Mouse (Mus musculus) embryonic facial prominence, embryonic 11.5 days (tissue): ENCODE data around the gene Defb9. TPM values are rescaled to one million over a fixed set of nuclear protein-coding genes. Genes with fewer than 3 reads are reported as not detected.

ENCODE experiments used
- polyA plus RNA-seq: library from polyadenylated mRNA; unstranded; fragments of >200 nt; fragmentation: Nextera tagmentation; extraction: Ambion mirVana; gene quantifications from 2 replicates; pipeline ENCODE4 v1.2.1, GENCODE M21; 2014

Gene Defb9
- polyA plus RNA-seq, 1 experiment from 2014 or later, result not detected

Other genes starting within 250 kb of the Defb9 start
- gene Defa17, start 229.6 kb downstream of the Defb9 start, polyA plus RNA-seq, result not detected in 2 replicates
- not detected in 2 replicates for gene Defa34, start 219.6 kb downstream of the Defb9 start, polyA plus RNA-seq
- gene AY761184, start 181.8 kb downstream of the Defb9 start, polyA plus RNA-seq, result not detected in 2 replicates
- not detected in 2 replicates for gene Defa24, start 150.9 kb downstream of the Defb9 start, polyA plus RNA-seq
- gene Defb50, start 61.9 kb downstream of the Defb9 start, polyA plus RNA-seq, result not detected in 2 replicates
- not detected in 2 replicates for gene Defb2, start 45.5 kb downstream of the Defb9 start, polyA plus RNA-seq
- not detected in 2 replicates for gene Defb10, start 26.5 kb downstream of the Defb9 start, polyA plus RNA-seq
- not detected in 2 replicates for gene Defb11, start 21.0 kb upstream of the Defb9 start, polyA plus RNA-seq
- gene Defb15, start 47.3 kb upstream of the Defb9 start, polyA plus RNA-seq, result not detected in 2 replicates
- gene Defb35, start 52.9 kb upstream of the Defb9 start, polyA plus RNA-seq, result not detected in 2 replicates
- not detected in 2 replicates for gene Defb13, start 61.3 kb upstream of the Defb9 start, polyA plus RNA-seq
- gene Fam90a1a, start 73.3 kb upstream of the Defb9 start, polyA plus RNA-seq, result not detected in 2 replicates
- not detected in 2 replicates for gene Ccdc70, start 84.4 kb upstream of the Defb9 start, polyA plus RNA-seq
- 0.90 and 1.4 TPM in 2 replicates for gene Atp7b, start 174.9 kb upstream of the Defb9 start, polyA plus RNA-seq
- 35.4 and 36.6 TPM in 2 replicates for gene Alg11, start 175.3 kb upstream of the Defb9 start, polyA plus RNA-seq
- gene Nek5, start 239.6 kb upstream of the Defb9 start, polyA plus RNA-seq, result 0.28 TPM in 1 of 2 replicates, not detected in the other